Mouse (Mus musculus) intestine, postnatal 0 days (tissue): ENCODE results near the gene Rdh19. TPM values are rescaled to one million over a fixed set of nuclear protein-coding genes. Genes with fewer than 3 reads are reported as not detected.

Source experiments
- ATAC-seq: fragments of 200-750 bp; cut with Nextera tagmentation; 2 replicates; pipeline ENCODE4 v1.8.0; 2017; ENCODE audit warnings: mild to moderate bottlenecking, moderate TSS enrichment, moderate library complexity
- H3K27ac ChIP-seq: fragments of 300-500 bp; sonication (generic); 2 replicates; pipeline ENCODE4 v1.5.1; 2014; ENCODE audit warnings: mild to moderate bottlenecking, low read depth, low read length, moderate library complexity
- H3K27me3 ChIP-seq: fragments of 300-500 bp; sonication (generic); replicated peaks from 2 replicates; pipeline ENCODE4 v1.6.1; 2014; ENCODE audit warnings: low read length, mixed read lengths; ENCODE audit not compliant: control insufficient read depth, insufficient read depth
- H3K36me3 ChIP-seq: fragments of 300-500 bp; sonication (generic); 2 replicates; pipeline ENCODE4 v1.6.1; 2014; ENCODE audit warnings: mild to moderate bottlenecking, moderate library complexity; ENCODE audit not compliant: control insufficient read depth, insufficient read depth
- H3K4me1 ChIP-seq: fragments of 300-500 bp; sonication (generic); replicated peaks from 2 replicates; pipeline ENCODE4 v1.6.1; 2014; ENCODE audit warnings: antibody characterized with exemption, low read length, mixed read lengths; ENCODE audit not compliant: control insufficient read depth, insufficient read depth
- H3K4me2 ChIP-seq: fragments of 300-500 bp; sonication (generic); replicated peaks from 2 replicates; pipeline ENCODE4 v1.6.1; 2014; ENCODE audit warnings: low read depth, mild to moderate bottlenecking, moderate library complexity
- H3K4me3 ChIP-seq: fragments of 300-500 bp; sonication (generic); 2 replicates; pipeline ENCODE4 v1.5.1; 2014; ENCODE audit warnings: low read depth, low read length
- H3K9ac ChIP-seq: fragments of 300-500 bp; sonication (generic); 2 replicates; pipeline ENCODE4 v1.6.1; 2014; ENCODE audit warnings: mild to moderate bottlenecking, low read depth, low read length
- H3K9me3 ChIP-seq: fragments of 300-500 bp; sonication (generic); 2 replicates; pipeline ENCODE4 v1.6.1; 2016; ENCODE audit warnings: mixed run types; ENCODE audit not compliant: control insufficient read depth
- CTCF ChIP-seq: sonication (generic); IDR thresholded peaks from 2 replicates; pipeline ENCODE4 v1.5.1; 2016; ENCODE audit warnings: low read depth, mild to moderate bottlenecking, control low read depth, antibody characterized with exemption, moderate library complexity
- WGBS: fragments of 180-500 bp; shearing (Covaris S2); extraction: QIAGEN DNeasy Blood & Tissue Kit; methylation state at CpG from one replicate; pipeline ENCODE4 v1.1.7; 2014; 5-methylcytosine and 5-hydroxymethylcytosine counted together
- polyA plus RNA-seq: library from polyadenylated mRNA; unstranded; fragments of >200 nt; fragmentation: Nextera tagmentation; extraction: Ambion mirVana; gene quantifications from 2 replicates; pipeline ENCODE4 v1.2.1, GENCODE M21; 2015

Rdh19 gene
- polyA plus RNA-seq, 1 experiment from 2014 or later: not detected

GRCm38 (mm10) chr10:127901751-127902150, 52.0 kb downstream of the Rdh19 start:
- Histone ChIP-seq H3K27ac (no peak overlapping the region), H3K4me2 (no peak overlapping the region), H3K9ac (no peak overlapping the region), H3K36me3 (no peaks in the 10 kb centered on the region), H3K27me3 (no peaks in the 10 kb centered on the region), H3K9me3 (no peaks in the 10 kb centered on the region), H3K4me3 (no peak overlapping the region), H3K4me1 (peaks cover 8% of the 10 kb centered on the region; the same call in 1 of the 2 replicates)
- TF ChIP-seq CTCF: no peak
- WGBS: 44% methylated on average over 4 of the region's 4 CpGs
- no peak for ATAC-seq

GRCm38 (mm10) chr10:127903116-127903515, 53.4 kb downstream of the Rdh19 start:
- no peak overlapping the region for H3K27ac ChIP-seq
- no peaks in the 10 kb centered on the region for H3K9me3 ChIP-seq
- no peaks in the 10 kb centered on the region for H3K36me3 ChIP-seq
- H3K4me1 ChIP-seq: peaks cover 8% of the 10 kb centered on the region; the same call in 1 of the 2 replicates
- H3K9ac ChIP-seq: no peak overlapping the region
- H3K4me2 ChIP-seq: no peak overlapping the region
- whole genome bisulfite sequencing: 52% methylated on average over 1 of the region's 1 CpGs
- no peak for TF ChIP-seq CTCF
- H3K27me3 ChIP-seq: no peaks in the 10 kb centered on the region
- no peak for ATAC-seq
- H3K4me3 ChIP-seq: no peak overlapping the region

- Histone ChIP-seq H3K4me2 (no peak overlapping the region), H3K27ac (no peak overlapping the region), H3K4me3 (no peak overlapping the region), H3K9ac (no peak overlapping the region), H3K4me1 (peaks cover 5% of the 10 kb centered on the region; the same call in 1 of the 2 replicates), H3K27me3 (no peaks in the 10 kb centered on the region), H3K36me3 (no peaks in the 10 kb centered on the region), H3K9me3 (no peaks in the 10 kb centered on the region)
- peak; percentile 82 for ATAC-seq
- no peak for TF ChIP-seq CTCF
- WGBS: 41% methylated on average over 7 of the region's 7 CpGs
Measured at GRCm38 (mm10) chr10:127904718-127905446, 55.2 kb downstream of the Rdh19 start.

GRCm38 (mm10) chr10:127906138-127906537, 56.4 kb downstream of the Rdh19 start:
- H3K36me3 ChIP-seq: no peaks in the 10 kb centered on the region
- 92% methylated on average over 2 of the region's 2 CpGs for WGBS
- no peak overlapping the region for H3K9ac ChIP-seq
- H3K9me3 ChIP-seq: no peaks in the 10 kb centered on the region
- no peak for TF ChIP-seq CTCF
- no peak overlapping the region for H3K27ac ChIP-seq
- no peak overlapping the region for H3K4me2 ChIP-seq
- H3K4me3 ChIP-seq: no peak overlapping the region
- no peaks in the 10 kb centered on the region; the same call in 1 of the 2 replicates for H3K4me1 ChIP-seq
- no peak for ATAC-seq
- no peaks in the 10 kb centered on the region for H3K27me3 ChIP-seq

DNA sequence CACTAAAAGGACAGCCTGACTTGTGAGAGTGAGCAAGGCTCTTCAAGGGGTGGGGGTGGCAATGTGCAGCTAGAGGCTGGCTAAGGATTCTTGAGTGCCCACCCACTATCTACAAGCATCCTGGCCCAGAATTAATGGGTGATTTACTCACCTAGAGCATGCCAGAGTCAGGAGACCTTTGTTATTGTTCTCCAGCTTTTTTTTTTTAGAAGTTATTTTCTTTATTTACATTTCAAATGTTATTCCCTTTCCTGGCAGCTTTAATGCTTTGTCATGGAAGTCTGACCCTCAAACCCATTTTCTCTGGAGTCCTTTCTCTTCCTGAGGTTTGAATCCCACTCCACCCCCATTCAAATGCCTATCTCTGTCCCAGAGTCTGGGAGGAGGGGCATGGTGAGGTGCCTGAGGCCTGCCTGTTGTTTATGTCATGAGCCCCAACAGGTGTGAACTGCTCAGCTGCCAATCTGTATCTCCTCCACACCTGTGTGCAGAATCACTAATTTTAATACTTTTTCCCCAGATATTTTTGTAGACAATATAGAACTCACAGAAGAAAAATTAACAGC, 57.7 kb downstream of the Rdh19 start:
- Histone ChIP-seq H3K36me3 (no peaks in the 10 kb centered on the region), H3K9ac (no peak overlapping the region), H3K4me2 (no peak overlapping the region), H3K4me3 (no peak overlapping the region), H3K27me3 (no peaks in the 10 kb centered on the region), H3K9me3 (no peaks in the 10 kb centered on the region), H3K4me1 (no peaks in the 10 kb centered on the region), H3K27ac (no peak overlapping the region)
- no peak for ATAC-seq
- no peak for TF ChIP-seq CTCF

Other genes with a start within 250 kb of the Rdh19 start
- 28.9 and 33.4 TPM in 2 replicates for gene Lrp1, start 228.8 kb upstream of the Rdh19 start, polyA plus RNA-seq
- 27.1 and 29.2 TPM in 2 replicates for gene Stat6, start 206.9 kb upstream of the Rdh19 start, polyA plus RNA-seq
- 2.9 and 3.2 TPM in 2 replicates for gene Nemp1, start 183.0 kb upstream of the Rdh19 start, polyA plus RNA-seq
- 3.9 and 4.2 TPM in 2 replicates for gene Nab2, start 181.4 kb upstream of the Rdh19 start, polyA plus RNA-seq
- gene Myo1a, start 144.8 kb upstream of the Rdh19 start, polyA plus RNA-seq: 73.8 and 80.3 TPM in 2 replicates
- not detected in 2 replicates for gene Tac2, start 125.5 kb upstream of the Rdh19 start, polyA plus RNA-seq
- 1.3 and 1.6 TPM in 2 replicates for gene Zbtb39, start 110.4 kb upstream of the Rdh19 start, polyA plus RNA-seq
- 0.81 and 1.2 TPM in 2 replicates for gene Gpr182, start 98.2 kb upstream of the Rdh19 start, polyA plus RNA-seq
- gene Rdh1, start 90.2 kb upstream of the Rdh19 start, polyA plus RNA-seq: 0.10 and 0.12 TPM in 2 replicates
- 0.10 and 0.43 TPM in 2 replicates for gene Rdh16f1, start 90.1 kb upstream of the Rdh19 start, polyA plus RNA-seq
- gene Rdh9, start 73.5 kb upstream of the Rdh19 start, polyA plus RNA-seq: 2.2 and 2.3 TPM in 2 replicates
- gene Rdh16, start 48.8 kb upstream of the Rdh19 start, polyA plus RNA-seq: 0.07 TPM in 1 of 2 replicates, not detected in the other
- gene Rdh16f2, start 16.5 kb downstream of the Rdh19 start, polyA plus RNA-seq: 0.24 and 0.39 TPM in 2 replicates
- 1.1 and 1.2 TPM in 2 replicates for gene Rdh7, start 38.9 kb downstream of the Rdh19 start, polyA plus RNA-seq
- gene Sdr9c7, start 48.6 kb downstream of the Rdh19 start, polyA plus RNA-seq: 0.09 TPM in 1 of 2 replicates, not detected in the other
- gene Hsd17b6, start 157.7 kb downstream of the Rdh19 start, polyA plus RNA-seq: 0.74 and 0.86 TPM in 2 replicates
- gene Prim1, start 165.2 kb downstream of the Rdh19 start, polyA plus RNA-seq: 18.7 and 22.1 TPM in 2 replicates
- gene Naca, start 185.6 kb downstream of the Rdh19 start, polyA plus RNA-seq: 511 and 531 TPM in 2 replicates
- gene Ptges3, start 209.0 kb downstream of the Rdh19 start, polyA plus RNA-seq: 264 and 269 TPM in 2 replicates
- 2,460 and 2,644 TPM in 2 replicates for gene Atp5b, start 233.3 kb downstream of the Rdh19 start, polyA plus RNA-seq
- gene Baz2a, start 241.6 kb downstream of the Rdh19 start, polyA plus RNA-seq: 8.1 and 8.6 TPM in 2 replicates